Mouse (Mus musculus): Measurements from ENCODE around the gene Dph3.

Dph3 gene

GRCm38 (mm10) chr14:32084761-32085485, 606 bp downstream of the Dph3 start, which contains the start of gene Oxnad1:
Oxnad1 (plus strand) TSS chr14:32085374.
- no peak for DNase-seq

- no peak for DNase-seq
Observed at GRCm38 (mm10) chr14:32083466-32083865, 2.1 kb downstream of the Dph3 start.

DNA sequence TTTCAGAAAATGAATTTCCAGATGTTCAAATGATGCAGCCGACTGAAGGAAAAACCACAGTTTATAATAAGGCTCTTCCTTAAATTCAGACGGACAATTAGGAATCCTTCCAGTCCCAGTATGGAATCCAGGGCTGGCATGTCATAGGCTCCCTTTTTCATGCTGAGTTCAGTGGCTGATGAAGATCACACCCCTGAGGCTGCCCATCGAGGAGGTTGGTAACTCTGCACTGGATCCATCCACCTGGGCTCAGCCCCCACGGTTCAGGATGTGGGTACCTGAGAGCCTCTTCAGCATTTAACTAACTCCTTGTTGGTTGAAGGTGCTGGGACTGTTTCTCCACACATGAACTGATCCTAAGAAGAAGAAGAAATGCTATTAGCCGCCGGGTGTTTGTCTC, 2.6 kb downstream of the Dph3 start:
- DNase-seq = no peak

DNA sequence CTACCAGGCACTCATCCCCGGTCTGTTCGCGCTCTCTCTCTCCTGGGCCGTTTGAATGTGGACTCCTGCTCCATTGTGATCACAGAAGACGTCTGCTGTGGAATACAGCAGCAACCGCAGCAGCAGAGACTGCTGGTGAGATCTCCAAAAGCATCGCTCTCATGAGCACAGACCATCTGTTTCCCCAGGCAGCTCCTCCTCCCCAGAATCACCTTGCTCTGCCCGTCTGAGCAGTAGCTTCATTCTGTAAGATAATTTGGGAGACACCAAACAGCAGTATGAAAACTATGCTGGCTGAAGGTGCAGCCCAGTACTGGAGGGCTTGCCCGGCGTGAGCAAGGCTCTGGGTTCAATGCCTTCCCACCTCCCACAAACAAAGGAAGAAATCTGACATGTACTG, 4.5 kb downstream of the Dph3 start:
- no peak for DNase-seq

GRCm38 (mm10) chr14:32076896-32077575, 8.5 kb downstream of the Dph3 start:
- DNase-seq = peak; percentile 78

DNA sequence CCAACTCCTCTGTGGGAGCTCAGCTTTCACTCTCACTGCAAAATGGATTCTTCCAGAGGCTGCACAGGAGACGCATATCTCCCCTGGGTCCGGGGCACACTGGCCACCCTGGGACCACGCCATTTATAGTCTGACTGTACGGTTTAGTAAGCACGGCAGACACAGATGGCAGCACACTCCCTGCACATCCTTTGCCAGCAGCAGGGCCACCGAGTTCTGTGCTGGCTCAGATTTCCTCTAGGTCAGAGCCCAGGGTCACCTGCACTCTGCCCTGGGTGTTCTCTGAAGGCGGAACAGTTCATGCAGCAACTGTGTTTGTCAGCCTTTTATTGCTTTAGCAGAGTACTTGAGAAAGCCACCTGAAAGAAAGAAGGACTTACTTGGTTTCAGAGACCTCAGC, 11.6 kb downstream of the Dph3 start:
- peak; percentile 23 for DNase-seq

DNA sequence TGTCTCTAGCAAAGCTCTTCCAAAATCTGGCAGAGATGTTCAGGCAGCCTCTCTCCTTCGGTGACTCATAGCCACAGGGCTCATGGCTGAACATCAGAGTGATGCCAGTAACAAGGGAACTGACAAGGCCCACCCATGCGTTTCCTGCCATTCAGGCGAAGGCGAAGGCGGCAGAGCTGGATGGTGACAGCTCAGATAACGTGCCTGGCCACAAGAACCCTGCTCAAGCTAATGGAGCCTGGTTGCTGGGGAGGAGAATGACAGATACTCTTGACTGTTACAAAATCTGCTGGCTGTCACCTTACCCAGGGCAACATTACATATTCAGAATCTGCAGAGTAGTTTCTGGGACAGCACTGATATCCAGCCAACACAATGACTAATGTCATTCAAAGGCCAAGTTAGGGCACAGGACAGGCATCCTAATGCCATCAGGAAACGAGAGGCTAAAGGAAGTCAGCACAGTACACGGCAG, 12.3 kb downstream of the Dph3 start:
- DNase-seq = peak; percentile 10

GRCm38 (mm10) chr14:32072807-32073206, 12.7 kb downstream of the Dph3 start:
- no peak for DNase-seq

DNA sequence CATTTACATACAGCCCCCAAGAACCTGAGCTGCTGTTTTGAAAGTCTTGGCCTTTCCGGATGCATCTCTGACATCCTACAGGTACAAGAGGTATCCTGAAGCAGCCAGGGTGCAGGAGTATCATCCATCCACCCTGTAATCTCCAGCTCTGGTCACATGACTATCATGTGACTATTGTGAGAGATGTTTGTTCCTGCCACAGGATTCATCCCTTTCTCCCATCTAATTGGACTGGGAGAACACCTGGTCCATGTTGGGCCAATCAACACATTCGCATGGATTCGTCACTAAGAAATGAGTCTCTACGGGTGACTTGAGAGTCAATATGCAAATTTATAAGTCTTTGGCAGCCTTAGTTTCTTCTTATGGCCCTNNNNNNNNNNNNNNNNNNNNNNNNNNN, 24.1 kb downstream of the Dph3 start:
- DNase-seq = no peak

GRCm38 (mm10) chr14:32057664-32058063, 27.9 kb downstream of the Dph3 start:
- DNase-seq = no peak

GRCm38 (mm10) chr14:32056675-32057074, 28.9 kb downstream of the Dph3 start:
- DNase-seq = peak; percentile 21

GRCm38 (mm10) chr14:32055781-32056180, 29.7 kb downstream of the Dph3 start:
- no peak for DNase-seq

- no peak for DNase-seq
Observed at GRCm38 (mm10) chr14:32054788-32055187, 30.7 kb downstream of the Dph3 start.

- no peak for DNase-seq
Observed at GRCm38 (mm10) chr14:32053895-32054294, 31.6 kb downstream of the Dph3 start.

GRCm38 (mm10) chr14:32050171-32050570, 35.4 kb downstream of the Dph3 start:
- no peak for DNase-seq

- no peak for DNase-seq
Observed at GRCm38 (mm10) chr14:32046357-32046756, 39.2 kb downstream of the Dph3 start.

GRCm38 (mm10) chr14:32042108-32042507, 43.4 kb downstream of the Dph3 start:
- DNase-seq = no peak

GRCm38 (mm10) chr14:32037661-32038252, 47.8 kb downstream of the Dph3 start:
- DNase-seq = no peak

GRCm38 (mm10) chr14:32036482-32036881, 49.0 kb downstream of the Dph3 start:
- DNase-seq = no peak

- peak; percentile 73 for DNase-seq
Observed at GRCm38 (mm10) chr14:32032522-32032921, 53.0 kb downstream of the Dph3 start.
